Mouse (Mus musculus) lung, embryonic 16.5 days (tissue): Measurements from ENCODE around the gene Cacnb4. TPM values are rescaled to one million over a fixed set of nuclear protein-coding genes. Genes with fewer than 3 reads are reported as not detected.
A peak's percentile ranks its signal among the peaks of the same experiment; 100 is the strongest.

Experiments
- ATAC-seq: fragments of 200-750 bp; cut with Nextera tagmentation; 2 replicates; pipeline ENCODE4 v1.8.0; 2017; ENCODE audit warnings: low read depth, mild to moderate bottlenecking, moderate library complexity
- H3K27ac ChIP-seq: fragments of 300-500 bp; sonication (generic); 2 replicates; pipeline ENCODE4 v1.5.1; 2014; ENCODE audit warnings: mild to moderate bottlenecking, control low read depth, low read length
- H3K27me3 ChIP-seq: fragments of 300-500 bp; sonication (generic); 2 replicates; pipeline ENCODE4 v1.6.1; 2014; ENCODE audit warnings: low read depth, low read length, mixed read lengths; ENCODE audit not compliant: control insufficient read depth, insufficient read depth
- H3K36me3 ChIP-seq: fragments of 300-500 bp; sonication (generic); 2 replicates; pipeline ENCODE4 v1.6.1; 2014; ENCODE audit warnings: low read length; ENCODE audit not compliant: control insufficient read depth, insufficient read depth
- H3K4me1 ChIP-seq: fragments of 300-500 bp; sonication (generic); replicated peaks from 2 replicates; pipeline ENCODE4 v1.6.1; 2014; ENCODE audit warnings: low read length, mixed read lengths; ENCODE audit not compliant: control insufficient read depth, insufficient read depth
- H3K4me2 ChIP-seq: fragments of 300-500 bp; sonication (generic); 2 replicates; pipeline ENCODE4 v1.6.1; 2014; ENCODE audit warnings: low read depth, low read length, control low read depth
- H3K4me3 ChIP-seq: fragments of 300-500 bp; sonication (generic); 2 replicates; pipeline ENCODE4 v1.5.1; 2014; ENCODE audit warnings: mild to moderate bottlenecking, low read length, control low read depth
- H3K9ac ChIP-seq: fragments of 300-500 bp; sonication (generic); 2 replicates; pipeline ENCODE4 v1.6.1; 2014; ENCODE audit warnings: low read length, control low read depth
- H3K9me3 ChIP-seq: fragments of 300-500 bp; sonication (generic); 2 replicates; pipeline ENCODE4 v1.6.1; 2016; ENCODE audit warnings: low read length; ENCODE audit not compliant: control insufficient read depth
- WGBS: fragments of 180-500 bp; shearing (Covaris S2); extraction: QIAGEN DNeasy Blood & Tissue Kit; methylation state at CpG from one replicate; pipeline ENCODE4 v1.1.7; 2014; 5-methylcytosine and 5-hydroxymethylcytosine counted together
- polyA plus RNA-seq: library from polyadenylated mRNA; unstranded; fragments of >200 nt; fragmentation: Nextera tagmentation; extraction: Ambion mirVana; gene quantifications from 2 replicates; pipeline ENCODE4 v1.2.1, GENCODE M21; 2015

Gene Cacnb4
- polyA plus RNA-seq, 1 experiment from 2014 or later, result 1.1 TPM

- 65% methylated on average over 5 of the region's 5 CpGs for WGBS
- Histone ChIP-seq H3K4me2 (no peak overlapping the region), H3K9ac (no peak overlapping the region), H3K4me1 (peaks cover 13% of the 10 kb centered on the region), H3K36me3 (no peaks in the 10 kb centered on the region), H3K4me3 (no peak overlapping the region), H3K27me3 (no peaks in the 10 kb centered on the region), H3K9me3 (no peaks in the 10 kb centered on the region), H3K27ac (no peak overlapping the region)
- no peak for ATAC-seq
Observed at GRCm38 (mm10) chr2:52636051-52636450, 40.6 kb downstream of the Cacnb4 start.

DNA sequence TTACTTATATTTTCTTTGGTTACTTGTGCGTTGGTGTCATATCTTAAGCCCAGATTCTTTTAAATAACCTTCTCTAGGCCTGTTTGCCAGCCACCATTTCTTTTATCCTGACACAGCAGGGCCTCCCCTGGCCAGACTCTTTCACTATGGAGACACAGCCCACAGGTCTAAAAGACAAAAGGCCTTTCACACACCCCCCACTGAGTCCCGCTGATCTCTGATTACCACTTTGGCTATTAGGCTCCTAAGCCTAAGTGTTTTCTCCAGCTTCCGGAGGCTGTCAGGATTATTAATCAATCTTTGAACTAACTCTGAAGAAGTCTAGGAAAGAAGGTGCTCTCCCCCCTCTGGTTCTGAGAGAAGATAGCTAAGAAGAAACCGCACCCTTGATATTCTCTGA, 41.3 kb downstream of the Cacnb4 start:
- Histone ChIP-seq H3K9ac (no peak overlapping the region), H3K4me2 (no peak overlapping the region), H3K4me1 (peaks cover 13% of the 10 kb centered on the region), H3K4me3 (no peak overlapping the region), H3K27me3 (no peaks in the 10 kb centered on the region), H3K9me3 (no peaks in the 10 kb centered on the region), H3K36me3 (no peaks in the 10 kb centered on the region), H3K27ac (no peak overlapping the region)
- ATAC-seq, result no peak
- 25% methylated on average over 4 of the region's 4 CpGs for WGBS

DNA sequence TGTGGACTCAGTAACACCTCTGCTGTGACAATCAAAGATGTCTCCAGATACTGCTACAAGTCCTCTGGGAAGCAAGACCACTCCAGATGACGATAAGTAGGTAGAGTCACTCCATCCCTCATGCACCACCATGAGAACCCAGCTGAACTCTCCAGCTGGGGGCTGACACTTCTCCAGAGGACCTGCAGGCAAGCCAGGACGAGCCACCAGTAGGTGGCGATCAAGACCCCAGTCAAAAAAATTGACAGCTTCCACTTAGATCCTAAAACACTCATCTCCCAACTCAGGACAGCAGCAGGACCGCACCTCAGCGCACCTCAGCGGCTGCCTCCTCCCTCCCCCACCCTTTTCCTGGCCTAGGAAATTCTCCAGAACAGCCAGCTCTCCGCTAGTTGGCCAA, 43.8 kb downstream of the Cacnb4 start:
- no peaks in the 10 kb centered on the region for H3K27me3 ChIP-seq
- ATAC-seq, result peak; percentile 34; the same call in 1 of the 2 replicates
- WGBS, result 5% methylated on average over 7 of the region's 7 CpGs

GRCm38 (mm10) chr2:52628186-52628585, 48.4 kb downstream of the Cacnb4 start:
- Histone ChIP-seq H3K4me1 (peaks cover 14% of the 10 kb centered on the region), H3K9ac (no peak overlapping the region), H3K27me3 (no peaks in the 10 kb centered on the region), H3K36me3 (no peaks in the 10 kb centered on the region), H3K27ac (no peak overlapping the region), H3K4me2 (no peak overlapping the region), H3K9me3 (no peaks in the 10 kb centered on the region), H3K4me3 (no peak overlapping the region)
- no peak for ATAC-seq
- WGBS, result 64% methylated on average over 4 of the region's 4 CpGs

More for the DNA sequence above, 43.8 kb downstream of the Cacnb4 start:
- no peaks in the 10 kb centered on the region for H3K9me3 ChIP-seq
- no peaks in the 10 kb centered on the region for H3K4me1 ChIP-seq
- no peak overlapping the region for H3K4me3 ChIP-seq
- H3K27ac ChIP-seq, result no peak overlapping the region
- H3K4me2 ChIP-seq, result no peak overlapping the region
- no peaks in the 10 kb centered on the region for H3K36me3 ChIP-seq
- no peak overlapping the region for H3K9ac ChIP-seq

DNA sequence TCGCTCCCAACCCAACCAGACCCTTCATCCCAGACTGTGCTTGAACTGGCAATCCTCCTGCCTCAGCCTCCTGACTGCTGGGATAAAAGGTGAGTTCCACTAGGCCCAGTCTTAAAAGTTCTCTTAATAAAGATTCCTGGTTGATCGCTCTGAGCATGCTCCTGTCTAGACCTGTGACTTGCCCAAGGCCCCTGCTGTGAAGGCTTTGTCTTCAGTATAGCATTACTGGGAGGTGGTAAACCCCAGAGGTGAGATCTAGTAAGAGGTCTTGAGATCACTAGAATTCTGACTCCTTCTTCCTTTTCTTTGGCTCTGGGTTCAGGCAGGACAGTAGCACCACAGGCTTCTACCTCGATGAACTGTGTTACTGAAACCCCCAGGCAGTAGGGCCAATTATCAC, 50.4 kb downstream of the Cacnb4 start:
- no peak overlapping the region for H3K4me2 ChIP-seq
- H3K4me1 ChIP-seq, result peaks cover 17% of the 10 kb centered on the region
- no peaks in the 10 kb centered on the region for H3K9me3 ChIP-seq
- WGBS, result 82% methylated on average over 3 of the region's 3 CpGs
- ATAC-seq, result no peak
- no peak overlapping the region for H3K9ac ChIP-seq
- no peaks in the 10 kb centered on the region for H3K36me3 ChIP-seq
- H3K27ac ChIP-seq, result no peak overlapping the region
- no peak overlapping the region for H3K4me3 ChIP-seq
- H3K27me3 ChIP-seq, result no peaks in the 10 kb centered on the region

GRCm38 (mm10) chr2:52625731-52626130, 50.9 kb downstream of the Cacnb4 start:
- Histone ChIP-seq H3K27me3 (no peaks in the 10 kb centered on the region), H3K9ac (no peak overlapping the region), H3K27ac (no peak overlapping the region), H3K9me3 (no peaks in the 10 kb centered on the region), H3K4me3 (no peak overlapping the region), H3K4me1 (peaks cover 17% of the 10 kb centered on the region), H3K36me3 (no peaks in the 10 kb centered on the region), H3K4me2 (no peak overlapping the region)
- no peak for ATAC-seq
- WGBS, result 84% methylated on average over 6 of the region's 6 CpGs

DNA sequence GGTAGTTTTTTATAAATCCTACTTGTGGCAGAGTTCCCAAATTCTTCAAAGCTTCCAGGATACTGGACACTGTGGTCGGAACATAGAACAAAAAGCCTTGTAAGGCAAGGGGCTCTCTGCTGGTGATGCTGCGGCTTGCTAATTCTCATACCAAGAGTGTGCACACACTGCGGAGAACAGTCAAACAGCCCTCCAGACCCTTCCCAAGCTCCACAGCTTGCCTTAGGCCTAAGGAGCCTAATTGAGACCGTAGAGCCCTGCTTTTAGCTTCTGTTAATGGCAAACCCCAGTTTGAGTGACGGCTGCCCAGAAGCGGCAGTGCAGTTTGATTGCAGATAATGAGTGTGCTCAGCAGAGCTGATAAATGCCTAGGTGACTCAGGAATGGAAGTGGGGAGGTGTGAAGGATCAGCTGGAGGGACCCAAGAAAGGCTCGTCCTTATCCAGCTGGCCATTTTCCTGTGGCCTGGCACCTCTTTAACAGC, 52.7 kb downstream of the Cacnb4 start:
- H3K27ac ChIP-seq, result peak overlapping the region; percentile 61
- H3K4me2 ChIP-seq, result no peak overlapping the region
- ATAC-seq, result peak; percentile 53
- H3K9ac ChIP-seq, result no peak overlapping the region
- H3K36me3 ChIP-seq, result no peaks in the 10 kb centered on the region
- peaks cover 20% of the 10 kb centered on the region for H3K4me1 ChIP-seq
- no peaks in the 10 kb centered on the region for H3K9me3 ChIP-seq
- WGBS, result 28% methylated on average over 7 of the region's 7 CpGs
- H3K4me3 ChIP-seq, result no peak overlapping the region
- no peaks in the 10 kb centered on the region for H3K27me3 ChIP-seq

DNA sequence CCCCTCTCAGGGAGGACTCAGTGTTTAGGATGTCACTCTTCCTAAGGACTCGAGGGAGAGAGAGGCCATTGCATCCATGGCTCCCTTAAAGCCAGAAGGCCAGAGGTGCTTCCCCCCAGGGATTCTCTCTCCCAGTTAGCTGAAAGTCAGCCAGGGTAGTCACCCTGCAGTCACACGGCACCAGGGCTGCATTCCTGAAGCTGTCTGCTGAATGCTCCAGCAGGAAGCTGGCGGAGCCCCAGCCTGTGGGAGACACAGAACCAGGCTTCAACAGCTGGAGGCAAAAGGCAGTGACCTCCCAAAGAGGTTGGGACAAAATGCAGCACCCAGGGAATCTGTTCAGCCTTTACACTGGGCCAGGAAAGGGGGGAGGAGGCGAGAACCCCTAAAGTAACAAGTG, 53.2 kb downstream of the Cacnb4 start:
- Histone ChIP-seq H3K27ac (peak overlapping the region; percentile 61), H3K4me2 (no peak overlapping the region), H3K9me3 (no peaks in the 10 kb centered on the region), H3K9ac (no peak overlapping the region), H3K36me3 (no peaks in the 10 kb centered on the region), H3K4me1 (peaks cover 20% of the 10 kb centered on the region), H3K4me3 (no peak overlapping the region), H3K27me3 (no peaks in the 10 kb centered on the region)
- 30% methylated on average over 4 of the region's 4 CpGs for WGBS
- peak; percentile 88 for ATAC-seq

DNA sequence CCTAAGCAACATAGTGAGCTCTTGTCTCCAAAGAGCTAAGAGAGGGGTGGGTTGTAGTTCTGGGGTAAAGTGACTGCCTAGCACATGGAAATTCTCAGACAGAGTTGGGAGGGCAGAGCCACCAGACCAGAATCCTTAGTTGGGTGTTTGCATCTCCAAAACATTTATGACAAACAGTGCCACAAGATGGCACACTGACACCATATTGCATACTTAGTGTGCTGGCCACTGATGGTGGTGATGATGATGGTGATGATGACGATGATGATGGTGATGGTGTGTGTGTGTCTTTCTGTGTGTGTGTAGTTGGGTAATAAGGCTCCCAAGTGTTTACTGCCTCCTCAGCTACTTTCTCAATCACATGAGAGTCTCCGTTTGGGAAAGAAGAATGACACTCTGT, 54.0 kb downstream of the Cacnb4 start:
- Histone ChIP-seq H3K4me3 (no peak overlapping the region), H3K27ac (no peak overlapping the region), H3K4me2 (no peak overlapping the region), H3K9me3 (no peaks in the 10 kb centered on the region), H3K27me3 (no peaks in the 10 kb centered on the region), H3K36me3 (no peaks in the 10 kb centered on the region), H3K9ac (no peak overlapping the region), H3K4me1 (peaks cover 20% of the 10 kb centered on the region)
- WGBS, result 63% methylated on average over 2 of the region's 2 CpGs
- no peak for ATAC-seq

- Histone ChIP-seq H3K9me3 (no peaks in the 10 kb centered on the region), H3K27me3 (no peaks in the 10 kb centered on the region), H3K27ac (no peak overlapping the region), H3K9ac (peak overlapping the region; percentile 39; the same call in 1 of the 2 replicates), H3K4me1 (peaks cover 18% of the 10 kb centered on the region), H3K36me3 (no peaks in the 10 kb centered on the region), H3K4me3 (peak overlapping the region; percentile 37), H3K4me2 (peak overlapping the region; percentile 55)
- 29% methylated on average over 17 of the region's 17 CpGs for WGBS
- ATAC-seq, result no peak
Observed at GRCm38 (mm10) chr2:52619406-52619974, 57.1 kb downstream of the Cacnb4 start.
